Mouse (Mus musculus) bone marrow macrophage, adult 2 months (primary cell): ENCODE measurements around the gene C1rl.

ENCODE experiments used
- CTCF ChIP-seq: IDR thresholded peaks from 2 replicates; pipeline ENCODE4 v1.5.1; 2012; ENCODE audit warnings: low read depth, mild to moderate bottlenecking, low read length, moderate library complexity
- POLR2A ChIP-seq: IDR thresholded peaks from 2 replicates; pipeline ENCODE4 v1.6.1; 2012; ENCODE audit warnings: mild to moderate bottlenecking, low read depth, low read length, borderline replicate concordance

GRCm38 (mm10) chr6:124506991-124507390, 14.1 kb downstream of the C1rl start:
- TF ChIP-seq POLR2A (no peak), CTCF (no peak)
